Mouse (Mus musculus) stomach, embryonic 15.5 days (tissue): Measurements from ENCODE around the gene Ankrd22. TPM values are rescaled to one million over a fixed set of nuclear protein-coding genes. Genes with fewer than 3 reads are reported as not detected.
"Not testable (repeated sequence)": the region's sequence is repeated elsewhere in the genome, so short reads cannot be mapped to it uniquely, and the experiment has no call there.

Experiments
- ATAC-seq: fragments of 200-750 bp; cut with Nextera tagmentation; 2 replicates; pipeline ENCODE4 v1.8.0; 2017; ENCODE audit warnings: low read depth, moderate number of reproducible peaks, moderate TSS enrichment; ENCODE audit not compliant: insufficient read depth, low FRiP score
- H3K27ac ChIP-seq: fragments of 300-500 bp; sonication (generic); 2 replicates; pipeline ENCODE4 v1.5.1; 2015; ENCODE audit warnings: mild to moderate bottlenecking, inconsistent platforms
- H3K27me3 ChIP-seq: fragments of 300-500 bp; sonication (generic); replicated peaks from 2 replicates; pipeline ENCODE4 v1.6.1; 2015; ENCODE audit warnings: inconsistent platforms
- H3K36me3 ChIP-seq: fragments of 300-500 bp; sonication (generic); 2 replicates; pipeline ENCODE4 v1.6.1; 2015; ENCODE audit warnings: inconsistent platforms
- H3K4me1 ChIP-seq: fragments of 300-500 bp; sonication (generic); 2 replicates; pipeline ENCODE4 v1.6.1; 2015; ENCODE audit warnings: inconsistent platforms
- H3K4me2 ChIP-seq: fragments of 300-500 bp; sonication (generic); 2 replicates; pipeline ENCODE4 v1.6.1; 2015; ENCODE audit warnings: mild to moderate bottlenecking, inconsistent platforms
- H3K4me3 ChIP-seq: fragments of 300-500 bp; sonication (generic); replicated peaks from 2 replicates; pipeline ENCODE4 v1.5.1; 2015; ENCODE audit warnings: inconsistent platforms
- H3K9ac ChIP-seq: fragments of 300-500 bp; sonication (generic); 2 replicates; pipeline ENCODE4 v1.6.1; 2015; ENCODE audit warnings: inconsistent platforms
- H3K9me3 ChIP-seq: fragments of 300-500 bp; sonication (generic); 2 replicates; pipeline ENCODE4 v1.6.1; 2016; ENCODE audit warnings: inconsistent platforms
- WGBS: fragments of 180-500 bp; shearing (Covaris S2); methylation state at CpG from one replicate; pipeline ENCODE4 v1.1.7; 2015; 5-methylcytosine and 5-hydroxymethylcytosine counted together
- polyA plus RNA-seq: library from polyadenylated mRNA; unstranded; fragments of >200 nt; fragmentation: Nextera tagmentation; extraction: Ambion mirVana; gene quantifications from 2 replicates; pipeline ENCODE4 v1.2.1, GENCODE M21; 2015

Gene Ankrd22
- 5.0 and 5.9 TPM in 2 replicates for polyA plus RNA-seq

- no peak within 1 kb of the TSS for H3K9ac ChIP-seq
- no peaks in the 10 kb centered on the region for H3K36me3 ChIP-seq
- H3K4me1 ChIP-seq: no peaks in the 10 kb centered on the region
- 57% methylated on average over 5 of the region's 5 CpGs for WGBS
- no peak within 1 kb of the TSS for H3K4me3 ChIP-seq
- no peaks in the 10 kb centered on the region for H3K27me3 ChIP-seq
- H3K9me3 ChIP-seq: no peaks in the 10 kb centered on the region
- no peak within 1 kb of the TSS; the same call in 1 of the 2 replicates for H3K27ac ChIP-seq
- ATAC-seq: peak; percentile 88; the same call in 1 of the 2 replicates
- no peak within 1 kb of the TSS for H3K4me2 ChIP-seq
These were observed at the start of gene Ankrd22 for GRCm38 (mm10) chr19:34165891-34166290. Ankrd22 (minus strand) TSS chr19:34166053.

DNA sequence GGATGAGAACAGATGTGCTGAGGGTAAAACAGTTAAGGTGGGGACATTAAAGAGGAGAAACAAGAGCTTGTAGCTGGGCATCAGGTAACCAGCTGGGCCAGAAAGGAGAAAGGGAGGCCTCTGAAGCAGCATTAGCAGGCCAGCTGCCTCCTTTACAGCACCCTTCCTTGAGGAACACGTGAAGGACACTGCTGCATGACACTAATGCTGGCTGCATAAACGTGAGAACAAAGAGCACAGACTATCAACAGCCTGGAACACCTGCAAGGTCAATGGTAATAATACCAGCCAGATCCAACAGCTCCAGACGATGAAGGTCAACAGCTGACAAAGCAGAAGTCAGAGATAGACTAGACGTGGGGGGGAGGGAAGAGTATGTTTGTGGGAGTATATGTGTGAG lies 48.3 kb upstream of the Ankrd22 start:
- Histone ChIP-seq H3K4me1 (no peaks in the 10 kb centered on the region), H3K4me2 (no peak overlapping the region), H3K36me3 (no peaks in the 10 kb centered on the region), H3K9ac (no peak overlapping the region), H3K4me3 (no peak overlapping the region), H3K9me3 (no peaks in the 10 kb centered on the region), H3K27me3 (no peaks in the 10 kb centered on the region), H3K27ac (no peak overlapping the region)
- WGBS: 35% methylated on average over 4 of the region's 4 CpGs
- ATAC-seq: peak; percentile 51

- no peaks in the 10 kb centered on the region for H3K27me3 ChIP-seq
- H3K4me1 ChIP-seq: no peaks in the 10 kb centered on the region
- no peaks in the 10 kb centered on the region for H3K36me3 ChIP-seq
- no peak overlapping the region for H3K4me3 ChIP-seq
- H3K9ac ChIP-seq: no peak overlapping the region
- no peaks in the 10 kb centered on the region for H3K9me3 ChIP-seq
- H3K4me2 ChIP-seq: no peak overlapping the region
- no peak overlapping the region for H3K27ac ChIP-seq
- no peak for ATAC-seq
These were observed 47.4 kb upstream of the Ankrd22 start for GRCm38 (mm10) chr19:34213251-34213645.

GRCm38 (mm10) chr19:34212489-34213250 lies 46.8 kb upstream of the Ankrd22 start:
- Histone ChIP-seq H3K27me3 (no peaks in the 10 kb centered on the region), H3K9me3 (no peaks in the 10 kb centered on the region), H3K4me1 (no peaks in the 10 kb centered on the region), H3K36me3 (no peaks in the 10 kb centered on the region), H3K4me2 (no peak overlapping the region), H3K9ac (no peak overlapping the region), H3K27ac (no peak overlapping the region), H3K4me3 (no peak overlapping the region)
- 76% methylated on average over 12 of the region's 12 CpGs for WGBS
- ATAC-seq: no peak

DNA sequence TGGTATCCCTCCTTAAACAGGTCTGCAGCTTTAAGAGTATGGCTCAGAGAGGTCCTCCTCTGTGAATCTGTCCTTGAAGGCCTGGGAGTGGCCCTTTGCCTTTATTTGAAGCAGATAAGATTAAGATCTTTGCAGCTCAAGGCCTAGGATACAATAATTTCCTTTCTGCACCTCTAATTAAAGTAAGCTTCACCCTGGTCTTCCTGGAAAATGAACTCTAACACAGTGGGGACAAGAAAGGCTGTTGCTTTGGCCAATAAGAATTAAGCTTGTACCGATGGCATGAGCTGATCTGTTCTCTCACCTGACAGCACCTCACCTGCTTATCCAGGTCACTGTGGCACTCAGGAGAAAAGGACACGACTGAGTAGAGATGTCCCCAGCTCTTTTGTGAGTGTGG lies 45.0 kb upstream of the Ankrd22 start:
- no peak overlapping the region for H3K4me2 ChIP-seq
- no peak for ATAC-seq
- WGBS: 64% methylated on average over 2 of the region's 2 CpGs

GRCm38 (mm10) chr19:34209930-34210581 lies 44.2 kb upstream of the Ankrd22 start:
- WGBS: 83% methylated on average over 8 of the region's 8 CpGs
- Histone ChIP-seq H3K9me3 (no peaks in the 10 kb centered on the region), H3K27ac (no peak overlapping the region), H3K4me2 (no peak overlapping the region), H3K27me3 (no peaks in the 10 kb centered on the region), H3K4me3 (no peak overlapping the region), H3K4me1 (no peaks in the 10 kb centered on the region), H3K36me3 (no peaks in the 10 kb centered on the region), H3K9ac (no peak overlapping the region)
- ATAC-seq: no peak

More for the DNA sequence above, 45.0 kb upstream of the Ankrd22 start:
- H3K9me3 ChIP-seq: no peaks in the 10 kb centered on the region
- H3K4me3 ChIP-seq: no peak overlapping the region
- no peaks in the 10 kb centered on the region for H3K4me1 ChIP-seq
- no peak overlapping the region for H3K9ac ChIP-seq
- H3K36me3 ChIP-seq: no peaks in the 10 kb centered on the region
- H3K27me3 ChIP-seq: no peaks in the 10 kb centered on the region
- H3K27ac ChIP-seq: no peak overlapping the region

DNA sequence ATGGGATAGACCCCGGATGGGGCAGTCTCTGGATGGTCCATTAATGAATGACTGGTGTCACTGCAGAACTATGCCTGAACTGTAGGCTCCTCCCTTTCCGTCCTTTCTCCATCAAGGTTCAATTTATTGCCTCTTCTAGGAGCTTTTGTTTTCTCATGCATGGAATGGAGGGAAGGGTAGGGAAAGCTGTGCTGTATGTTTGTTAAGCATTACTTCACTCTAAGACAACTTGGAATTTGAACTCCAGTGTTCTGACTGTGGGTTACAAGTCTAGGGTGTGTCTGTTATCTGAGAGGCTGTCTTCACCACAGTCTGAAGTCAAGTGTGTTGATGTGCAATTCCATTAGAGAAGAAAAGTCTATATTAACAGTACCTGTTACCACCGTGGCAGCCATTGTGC lies 43.2 kb upstream of the Ankrd22 start:
- H3K36me3 ChIP-seq: no peaks in the 10 kb centered on the region
- WGBS: 56% methylated on average over 3 of the region's 3 CpGs
- H3K27me3 ChIP-seq: no peaks in the 10 kb centered on the region
- H3K27ac ChIP-seq: no peak overlapping the region
- peak; percentile 87 for ATAC-seq
- H3K9ac ChIP-seq: no peak overlapping the region
- H3K4me1 ChIP-seq: no peaks in the 10 kb centered on the region
- no peak overlapping the region for H3K4me3 ChIP-seq
- H3K4me2 ChIP-seq: no peak overlapping the region
- no peaks in the 10 kb centered on the region for H3K9me3 ChIP-seq

GRCm38 (mm10) chr19:34206760-34207440 lies 41.0 kb upstream of the Ankrd22 start:
- no peak overlapping the region for H3K27ac ChIP-seq
- H3K4me3 ChIP-seq: no peak overlapping the region
- H3K27me3 ChIP-seq: no peaks in the 10 kb centered on the region
- H3K4me1 ChIP-seq: no peaks in the 10 kb centered on the region
- 71% methylated on average over 8 of the region's 8 CpGs for WGBS
- no peaks in the 10 kb centered on the region for H3K36me3 ChIP-seq
- H3K4me2 ChIP-seq: no peak overlapping the region
- no peak for ATAC-seq
- H3K9ac ChIP-seq: no peak overlapping the region
- H3K9me3 ChIP-seq: no peaks in the 10 kb centered on the region

DNA sequence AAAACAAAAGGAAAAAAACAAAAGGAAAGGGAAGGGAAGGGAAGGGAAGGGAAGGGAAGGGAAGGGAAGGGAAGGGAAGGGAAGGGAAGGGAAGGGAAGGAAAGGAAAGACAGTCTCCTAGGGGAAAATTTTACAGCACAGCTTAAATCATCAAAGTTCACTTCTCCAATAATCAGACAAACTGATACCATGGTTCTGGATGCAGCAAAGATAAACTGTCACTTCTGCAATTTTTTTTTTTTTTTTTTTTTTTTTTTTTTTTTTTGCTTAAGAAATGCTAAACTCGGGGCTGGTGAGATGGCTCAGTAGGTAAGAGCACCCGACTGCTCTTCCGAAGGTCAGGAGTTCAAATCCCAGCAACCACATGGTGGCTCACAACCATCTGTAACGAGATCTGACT lies 40.3 kb upstream of the Ankrd22 start:
- not testable (repeated sequence) for H3K27ac ChIP-seq, H3K9me3 ChIP-seq, H3K9ac ChIP-seq, H3K4me3 ChIP-seq, ATAC-seq, H3K4me1 ChIP-seq, H3K27me3 ChIP-seq, H3K4me2 ChIP-seq, H3K36me3 ChIP-seq
- WGBS: 79% methylated on average over 4 of the region's 4 CpGs

DNA sequence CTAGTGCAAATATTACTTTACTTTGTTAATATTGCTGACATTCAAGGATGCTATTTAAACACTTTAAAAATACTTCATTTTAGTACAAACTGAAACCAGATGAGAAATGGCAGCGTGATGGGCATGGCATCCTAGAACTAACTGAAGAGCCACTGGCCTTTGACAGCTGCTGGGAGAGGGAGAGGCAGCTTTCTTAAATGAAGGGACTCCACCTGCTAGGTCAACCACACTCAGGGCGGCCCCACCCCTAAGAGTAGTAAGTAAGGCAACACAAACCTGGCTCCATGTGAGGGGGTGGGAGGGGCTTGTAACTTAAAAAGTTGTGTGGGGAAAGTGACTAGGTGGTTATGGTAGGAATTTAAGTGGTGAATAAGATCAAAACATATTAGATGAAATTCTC lies 36.8 kb upstream of the Ankrd22 start:
- H3K4me2 ChIP-seq: no peak overlapping the region
- no peak overlapping the region for H3K27ac ChIP-seq
- ATAC-seq: no peak
- 72% methylated on average over 2 of the region's 2 CpGs for WGBS
- no peaks in the 10 kb centered on the region for H3K27me3 ChIP-seq
- H3K4me1 ChIP-seq: no peaks in the 10 kb centered on the region
- no peaks in the 10 kb centered on the region for H3K36me3 ChIP-seq
- H3K9ac ChIP-seq: no peak overlapping the region
- H3K4me3 ChIP-seq: no peak overlapping the region
- no peaks in the 10 kb centered on the region for H3K9me3 ChIP-seq

DNA sequence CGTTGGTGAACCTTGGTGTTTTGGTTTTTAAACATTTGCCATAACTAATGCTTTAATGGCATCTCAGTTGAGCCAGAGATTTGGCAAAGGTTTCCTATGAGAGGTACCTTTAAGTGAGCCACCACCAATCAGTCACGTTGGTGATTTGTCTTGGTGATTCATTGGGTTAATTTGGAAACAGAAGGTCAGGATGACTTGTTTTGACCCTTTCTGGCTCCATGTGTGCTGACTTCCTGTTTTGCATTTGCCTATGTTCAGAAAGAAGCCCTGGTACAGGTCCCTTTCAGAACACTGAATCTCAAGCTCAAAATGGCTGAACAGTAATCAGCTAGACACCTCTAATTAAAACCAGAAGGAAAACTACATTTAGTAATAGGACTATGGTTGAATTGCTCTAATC lies 33.6 kb upstream of the Ankrd22 start:
- Histone ChIP-seq H3K9ac (no peak overlapping the region), H3K27me3 (no peaks in the 10 kb centered on the region), H3K9me3 (no peaks in the 10 kb centered on the region), H3K36me3 (no peaks in the 10 kb centered on the region), H3K27ac (no peak overlapping the region), H3K4me1 (no peaks in the 10 kb centered on the region), H3K4me2 (no peak overlapping the region), H3K4me3 (no peak overlapping the region)
- 48% methylated on average over 2 of the region's 2 CpGs for WGBS
- no peak for ATAC-seq

- ATAC-seq: no peak
- H3K36me3 ChIP-seq: no peaks in the 10 kb centered on the region
- no peak overlapping the region for H3K4me2 ChIP-seq
- no peak overlapping the region for H3K9ac ChIP-seq
- H3K9me3 ChIP-seq: no peaks in the 10 kb centered on the region
- no peaks in the 10 kb centered on the region for H3K4me1 ChIP-seq
- WGBS: 77% methylated on average over 4 of the region's 4 CpGs
- H3K27ac ChIP-seq: no peak overlapping the region
- no peaks in the 10 kb centered on the region for H3K27me3 ChIP-seq
- H3K4me3 ChIP-seq: no peak overlapping the region
These were observed 33.0 kb upstream of the Ankrd22 start for GRCm38 (mm10) chr19:34198901-34199300.
